Mouse (Mus musculus): ENCODE data around the gene Fbxo34. TPM values are rescaled to one million over a fixed set of nuclear protein-coding genes. Genes with fewer than 3 reads are reported as not detected.
A peak's percentile ranks its signal among the peaks of the same experiment; 100 is the strongest.
"Not testable (repeated sequence)": the region's sequence is repeated elsewhere in the genome, so short reads cannot be mapped to it uniquely, and the experiment has no call there.

The Fbxo34 gene
- polyA plus RNA-seq, 1 experiment from 2014 or later, result 23.3 TPM

- no peak overlapping the region for H3K4me3 ChIP-seq (replicated peaks)
- no peaks in the 10 kb centered on the region for H3K4me1 ChIP-seq
- ATAC-seq (ENCODE audit: insufficient read depth, low FRiP score, low read depth), result no peak
- H3K36me3 ChIP-seq, result peaks cover 28% of the 10 kb centered on the region
- H3K9ac ChIP-seq, result no peak overlapping the region
- no peak overlapping the region for H3K27ac ChIP-seq
- H3K4me2 ChIP-seq, result no peak overlapping the region
- 87% methylated on average over 3 of the region's 3 CpGs for whole genome bisulfite sequencing
- H3K27me3 ChIP-seq (replicated peaks), result no peaks in the 10 kb centered on the region
- no peaks in the 10 kb centered on the region for H3K9me3 ChIP-seq
Observed at GRCm38 (mm10) chr14:47542283-47542682, 92.1 kb downstream of the Fbxo34 start.

- peaks cover 47% of the 10 kb centered on the region for H3K36me3 ChIP-seq
- H3K4me3 ChIP-seq (replicated peaks), result no peak overlapping the region
- H3K9me3 ChIP-seq, result no peaks in the 10 kb centered on the region
- H3K27ac ChIP-seq, result no peak overlapping the region
- no peaks in the 10 kb centered on the region for H3K4me1 ChIP-seq
- no peak overlapping the region for H3K4me2 ChIP-seq
- H3K9ac ChIP-seq, result no peak overlapping the region
- 88% methylated on average over 5 of the region's 5 CpGs for WGBS
- no peaks in the 10 kb centered on the region for H3K27me3 ChIP-seq (replicated peaks)
- ATAC-seq (ENCODE audit: insufficient read depth, low FRiP score, low read depth), result no peak
Observed at GRCm38 (mm10) chr14:47544286-47544685, 94.1 kb downstream of the Fbxo34 start.

GRCm38 (mm10) chr14:47544877-47545276 is 94.7 kb downstream of the Fbxo34 start:
- no peak for ATAC-seq (ENCODE audit: insufficient read depth, low FRiP score, low read depth)
- no peak overlapping the region for H3K4me3 ChIP-seq (replicated peaks)
- H3K4me1 ChIP-seq, result no peaks in the 10 kb centered on the region
- H3K9ac ChIP-seq, result no peak overlapping the region
- H3K27ac ChIP-seq, result no peak overlapping the region
- 85% methylated on average over 4 of the region's 4 CpGs for WGBS
- H3K36me3 ChIP-seq, result peaks cover 47% of the 10 kb centered on the region
- no peaks in the 10 kb centered on the region for H3K27me3 ChIP-seq (replicated peaks)
- H3K9me3 ChIP-seq, result no peaks in the 10 kb centered on the region
- no peak overlapping the region for H3K4me2 ChIP-seq

- no peak overlapping the region for H3K4me3 ChIP-seq (replicated peaks)
- ATAC-seq (ENCODE audit: insufficient read depth, low FRiP score, low read depth), result no peak
- peaks cover 26% of the 10 kb centered on the region for H3K36me3 ChIP-seq
- no peaks in the 10 kb centered on the region for H3K4me1 ChIP-seq
- H3K9ac ChIP-seq, result no peak overlapping the region
- no peak overlapping the region for H3K4me2 ChIP-seq
- no peak overlapping the region for H3K27ac ChIP-seq
- H3K9me3 ChIP-seq, result no peaks in the 10 kb centered on the region
- no peaks in the 10 kb centered on the region for H3K27me3 ChIP-seq (replicated peaks)
- 91% methylated on average over 6 of the region's 6 CpGs for WGBS
Observed at GRCm38 (mm10) chr14:47551668-47552067, 101.4 kb downstream of the Fbxo34 start.

- no peak for ATAC-seq (ENCODE audit: insufficient read depth, low FRiP score, low read depth)
- H3K4me2 ChIP-seq, result no peak overlapping the region
Observed at GRCm38 (mm10) chr14:47553380-47553779, 103.2 kb downstream of the Fbxo34 start.

GRCm38 (mm10) chr14:47554236-47554635 is 104.0 kb downstream of the Fbxo34 start:
- Histone ChIP-seq H3K36me3 (0 out of 2 replicates have a peak, but pooled peaks cover 2% of the 10 kb centered on the region), H3K4me1 (no peaks in the 10 kb centered on the region), H3K27ac (no peak overlapping the region), H3K4me3 (replicated peaks) (no peak overlapping the region), H3K9ac (no peak overlapping the region), H3K9me3 (no peaks in the 10 kb centered on the region), H3K27me3 (replicated peaks) (no peaks in the 10 kb centered on the region), H3K4me2 (no peak overlapping the region)
- 83% methylated on average over 4 of the region's 4 CpGs for WGBS
- ATAC-seq (ENCODE audit: insufficient read depth, low FRiP score, low read depth), result no peak

More at GRCm38 (mm10) chr14:47553380-47553779, 103.2 kb downstream of the Fbxo34 start:
- Histone ChIP-seq H3K36me3 (peaks cover 10% of the 10 kb centered on the region), H3K4me1 (no peaks in the 10 kb centered on the region), H3K27ac (no peak overlapping the region), H3K9ac (no peak overlapping the region), H3K9me3 (no peaks in the 10 kb centered on the region), H3K27me3 (replicated peaks) (no peaks in the 10 kb centered on the region), H3K4me3 (replicated peaks) (no peak overlapping the region)
- WGBS, result 93% methylated on average over 2 of the region's 2 CpGs

- Histone ChIP-seq H3K27ac (no peak overlapping the region), H3K4me1 (no peaks in the 10 kb centered on the region), H3K27me3 (replicated peaks) (no peaks in the 10 kb centered on the region), H3K36me3 (0 out of 2 replicates have a peak, but pooled peaks cover 2% of the 10 kb centered on the region), H3K4me2 (no peak overlapping the region), H3K9me3 (no peaks in the 10 kb centered on the region), H3K4me3 (replicated peaks) (no peak overlapping the region), H3K9ac (no peak overlapping the region)
- 93% methylated on average over 5 of the region's 5 CpGs for WGBS
- no peak for ATAC-seq (ENCODE audit: insufficient read depth, low FRiP score, low read depth)
Observed at GRCm38 (mm10) chr14:47555225-47555624, 105.0 kb downstream of the Fbxo34 start.

GRCm38 (mm10) chr14:47560714-47561113 is 110.5 kb downstream of the Fbxo34 start:
- H3K27ac ChIP-seq, result no peak overlapping the region
- H3K9me3 ChIP-seq, result no peaks in the 10 kb centered on the region
- H3K4me3 ChIP-seq (replicated peaks), result no peak overlapping the region
- H3K4me1 ChIP-seq, result no peaks in the 10 kb centered on the region
- H3K27me3 ChIP-seq (replicated peaks), result no peaks in the 10 kb centered on the region
- H3K9ac ChIP-seq, result no peak overlapping the region
- no peaks in the 10 kb centered on the region for H3K36me3 ChIP-seq
- WGBS, result 64% methylated on average over 2 of the region's 2 CpGs
- ATAC-seq (ENCODE audit: insufficient read depth, low FRiP score, low read depth), result no peak
- H3K4me2 ChIP-seq, result no peak overlapping the region

- H3K9me3 ChIP-seq, result no peaks in the 10 kb centered on the region
- no peak overlapping the region for H3K9ac ChIP-seq
- ATAC-seq (ENCODE audit: insufficient read depth, low FRiP score, low read depth), result no peak
- no peaks in the 10 kb centered on the region for H3K36me3 ChIP-seq
- H3K4me3 ChIP-seq (replicated peaks), result no peak overlapping the region
- no peaks in the 10 kb centered on the region for H3K4me1 ChIP-seq
- H3K27me3 ChIP-seq (replicated peaks), result no peaks in the 10 kb centered on the region
- WGBS, result 93% methylated on average over 1 of the region's 1 CpGs
- H3K4me2 ChIP-seq, result no peak overlapping the region
- H3K27ac ChIP-seq, result no peak overlapping the region
Observed at GRCm38 (mm10) chr14:47562530-47562929, 112.3 kb downstream of the Fbxo34 start.

- H3K9me3 ChIP-seq, result no peaks in the 10 kb centered on the region
Observed at GRCm38 (mm10) chr14:47563106-47563505, 112.9 kb downstream of the Fbxo34 start.

GRCm38 (mm10) chr14:47567962-47568652 is 117.9 kb downstream of the Fbxo34 start:
- peak overlapping the region; percentile 92 for H3K4me3 ChIP-seq (replicated peaks)
- H3K9ac ChIP-seq, result peak overlapping the region; percentile 82
- peak; percentile 99 for ATAC-seq (ENCODE audit: insufficient read depth, low FRiP score, low read depth)
- H3K9me3 ChIP-seq, result no peaks in the 10 kb centered on the region
- H3K36me3 ChIP-seq, result no peaks in the 10 kb centered on the region
- H3K27ac ChIP-seq, result peak overlapping the region; percentile 26; the same call in 1 of the 2 replicates
- H3K27me3 ChIP-seq (replicated peaks), result no peaks in the 10 kb centered on the region
- no peaks in the 10 kb centered on the region for H3K4me1 ChIP-seq
- WGBS, result under 1% methylated on average over 46 of the region's 46 CpGs
- peak overlapping the region; percentile 89 for H3K4me2 ChIP-seq

More at GRCm38 (mm10) chr14:47563106-47563505, 112.9 kb downstream of the Fbxo34 start:
- no peaks in the 10 kb centered on the region for H3K27me3 ChIP-seq (replicated peaks)
- no peak overlapping the region for H3K4me2 ChIP-seq
- 84% methylated on average over 4 of the region's 4 CpGs for WGBS
- H3K27ac ChIP-seq, result no peak overlapping the region
- H3K9ac ChIP-seq, result no peak overlapping the region
- H3K36me3 ChIP-seq, result no peaks in the 10 kb centered on the region
- ATAC-seq (ENCODE audit: insufficient read depth, low FRiP score, low read depth), result no peak
- H3K4me1 ChIP-seq, result no peaks in the 10 kb centered on the region
- no peak overlapping the region for H3K4me3 ChIP-seq (replicated peaks)

- ATAC-seq (ENCODE audit: insufficient read depth, low FRiP score, low read depth); H3K27ac ChIP-seq; H3K36me3 ChIP-seq; H3K9me3 ChIP-seq; H3K4me1 ChIP-seq; H3K4me3 ChIP-seq (replicated peaks); H3K9ac ChIP-seq; H3K4me2 ChIP-seq; H3K27me3 ChIP-seq (replicated peaks): not testable (repeated sequence)
- 95% methylated on average over 11 of the region's 11 CpGs for WGBS
Observed at GRCm38 (mm10) chr14:47570549-47570948, 120.3 kb downstream of the Fbxo34 start, which contains the start of gene Atg14. TSS of gene Atg14 (minus strand) at chr14:47570649.
